Mouse (Mus musculus) neural tube, embryonic 13.5 days (tissue): ENCODE measurements around the gene Arhgef7. TPM values are rescaled to one million over a fixed set of nuclear protein-coding genes. Genes with fewer than 3 reads are reported as not detected.

Source experiments
- ATAC-seq: fragments of 200-750 bp; cut with Nextera tagmentation; 2 replicates; pipeline ENCODE4 v1.8.0; 2017; ENCODE audit warnings: low read depth, mild to moderate bottlenecking, moderate TSS enrichment, moderate library complexity
- H3K27ac ChIP-seq: fragments of 300-500 bp; sonication (generic); replicated peaks from 2 replicates; pipeline ENCODE4 v1.5.1; 2015; ENCODE audit warnings: moderate library complexity, mild to moderate bottlenecking, inconsistent platforms
- H3K27me3 ChIP-seq: fragments of 300-500 bp; sonication (generic); 2 replicates; pipeline ENCODE4 v1.6.1; 2015; ENCODE audit warnings: mild to moderate bottlenecking, inconsistent platforms
- H3K36me3 ChIP-seq: fragments of 300-500 bp; sonication (generic); 2 replicates; pipeline ENCODE4 v1.6.1; 2015; ENCODE audit warnings: mild to moderate bottlenecking, inconsistent platforms
- H3K4me1 ChIP-seq: fragments of 300-500 bp; sonication (generic); replicated peaks from 2 replicates; pipeline ENCODE4 v1.6.1; 2015; ENCODE audit warnings: inconsistent platforms
- H3K4me2 ChIP-seq: fragments of 300-500 bp; sonication (generic); 2 replicates; pipeline ENCODE4 v1.6.1; 2015; ENCODE audit warnings: inconsistent platforms, mild to moderate bottlenecking, moderate library complexity
- H3K4me3 ChIP-seq: fragments of 300-500 bp; sonication (generic); 2 replicates; pipeline ENCODE4 v1.5.1; 2015; ENCODE audit warnings: mild to moderate bottlenecking, inconsistent platforms
- H3K9ac ChIP-seq: fragments of 300-500 bp; sonication (generic); 2 replicates; pipeline ENCODE4 v1.6.1; 2015; ENCODE audit warnings: moderate library complexity, mild to moderate bottlenecking, inconsistent platforms
- H3K9me3 ChIP-seq: fragments of 300-500 bp; sonication (generic); 2 replicates; pipeline ENCODE4 v1.6.1; 2016; ENCODE audit warnings: inconsistent platforms
- WGBS: fragments of 180-500 bp; shearing (Covaris S2); methylation state at CpG from one replicate; pipeline ENCODE4 v1.1.7; 2015; 5-methylcytosine and 5-hydroxymethylcytosine counted together
- polyA plus RNA-seq: library from polyadenylated mRNA; unstranded; fragments of >200 nt; fragmentation: Nextera tagmentation; extraction: Ambion mirVana; gene quantifications from 2 replicates; pipeline ENCODE4 v1.2.1, GENCODE M21; 2015

Gene Arhgef7
- polyA plus RNA-seq, 1 experiment from 2014 or later, result 61.6 TPM

DNA sequence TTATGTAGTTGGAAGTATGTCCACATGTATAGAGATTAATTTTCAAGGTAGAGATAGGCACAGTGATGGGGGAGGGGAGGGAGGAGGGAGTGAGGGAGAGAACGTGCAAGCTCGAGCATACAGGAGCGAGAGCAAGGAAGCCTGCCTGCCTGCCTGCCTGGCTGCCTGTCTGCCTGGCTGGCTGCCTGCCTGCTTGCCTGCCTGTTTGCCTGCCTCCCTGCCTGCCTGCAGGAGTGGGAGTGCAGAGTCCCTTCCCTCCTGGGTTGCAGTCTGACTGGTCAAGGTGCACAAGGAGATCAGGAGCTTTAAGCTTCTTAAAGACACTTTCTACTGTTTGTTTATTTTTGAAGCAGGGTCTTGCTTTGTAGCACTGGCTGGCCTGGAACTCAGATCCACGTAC is 57.6 kb downstream of the Arhgef7 start:
- Histone ChIP-seq H3K36me3 (peaks cover 43% of the 10 kb centered on the region), H3K4me2 (no peak overlapping the region), H3K27ac (no peak overlapping the region), H3K4me3 (no peak overlapping the region), H3K9me3 (no peaks in the 10 kb centered on the region), H3K9ac (no peak overlapping the region), H3K4me1 (peaks cover 5% of the 10 kb centered on the region), H3K27me3 (no peaks in the 10 kb centered on the region)
- WGBS, result 49% methylated on average over 4 of the region's 4 CpGs
- no peak for ATAC-seq

DNA sequence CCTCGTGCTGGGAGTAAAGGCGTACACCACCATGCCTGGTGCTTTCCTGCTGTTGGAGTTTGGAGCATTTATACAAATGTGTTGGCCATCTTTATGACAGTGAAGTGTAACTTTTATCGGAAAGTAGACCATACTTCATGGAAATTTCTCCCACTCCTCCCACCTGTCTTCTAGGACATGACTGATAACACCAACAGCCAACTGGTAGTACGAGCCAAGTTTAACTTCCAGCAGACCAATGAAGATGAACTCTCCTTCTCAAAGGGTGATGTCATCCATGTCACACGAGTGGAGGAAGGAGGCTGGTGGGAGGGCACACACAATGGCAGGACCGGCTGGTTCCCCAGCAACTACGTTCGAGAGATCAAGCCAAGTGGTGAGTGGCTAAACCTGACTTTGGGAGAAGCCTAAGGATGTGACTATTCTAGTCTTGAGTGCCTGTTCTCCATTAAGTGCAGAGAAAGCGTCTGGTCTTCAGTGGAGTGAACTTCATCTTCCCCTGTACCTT is 58.1 kb downstream of the Arhgef7 start:
- Histone ChIP-seq H3K4me3 (no peak overlapping the region), H3K27ac (no peak overlapping the region), H3K4me1 (peaks cover 5% of the 10 kb centered on the region), H3K9ac (no peak overlapping the region), H3K4me2 (no peak overlapping the region), H3K27me3 (no peaks in the 10 kb centered on the region), H3K36me3 (peaks cover 44% of the 10 kb centered on the region), H3K9me3 (no peaks in the 10 kb centered on the region)
- WGBS, result 84% methylated on average over 9 of the region's 9 CpGs
- no peak for ATAC-seq

DNA sequence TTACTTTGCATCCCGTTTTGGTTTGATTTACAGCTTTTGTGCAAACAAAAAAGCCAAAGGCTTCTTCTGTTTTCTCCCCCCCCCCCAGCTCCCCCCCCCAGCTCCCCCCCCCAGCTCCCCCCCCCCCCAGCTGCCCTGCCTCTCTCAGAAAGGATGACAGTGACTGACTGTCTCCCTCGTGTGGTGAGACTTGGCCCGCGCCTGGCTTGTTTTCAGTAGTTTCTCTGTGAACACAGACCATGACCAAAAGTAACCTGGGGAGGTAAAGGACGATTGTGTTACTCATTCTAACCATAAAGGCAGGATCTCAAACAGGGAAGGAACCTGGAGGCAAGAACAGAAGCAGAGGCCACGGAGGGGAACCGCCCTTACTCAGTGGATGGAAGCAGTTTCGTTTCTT is 60.7 kb downstream of the Arhgef7 start:
- H3K4me3 ChIP-seq, result no peak overlapping the region
- H3K9me3 ChIP-seq, result no peaks in the 10 kb centered on the region
- WGBS, result 52% methylated on average over 8 of the region's 8 CpGs
- no peak overlapping the region for H3K27ac ChIP-seq
- peaks cover 5% of the 10 kb centered on the region for H3K4me1 ChIP-seq
- H3K27me3 ChIP-seq, result no peaks in the 10 kb centered on the region
- no peak overlapping the region for H3K4me2 ChIP-seq
- no peak overlapping the region for H3K9ac ChIP-seq
- no peak for ATAC-seq
- H3K36me3 ChIP-seq, result peaks cover 53% of the 10 kb centered on the region

DNA sequence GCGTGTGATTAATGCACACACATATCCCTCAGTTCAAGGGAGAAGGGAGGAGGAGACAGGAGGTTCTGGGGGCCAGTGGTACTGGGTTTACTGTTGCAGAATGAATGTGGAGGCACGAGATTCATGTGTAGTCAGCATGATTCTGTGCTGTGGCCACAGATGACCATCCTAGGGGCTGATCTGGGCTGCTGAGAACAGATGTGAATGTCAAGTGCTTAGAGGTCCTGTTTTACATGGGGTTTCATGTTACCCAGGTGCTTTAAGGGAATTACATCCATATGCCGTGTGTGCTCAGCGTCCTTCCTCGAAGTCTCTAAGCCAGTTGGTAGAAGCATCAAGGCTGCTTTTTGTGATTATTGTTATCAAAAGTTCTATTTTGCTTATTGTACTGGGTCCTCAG is 61.6 kb downstream of the Arhgef7 start:
- Histone ChIP-seq H3K36me3 (peaks cover 46% of the 10 kb centered on the region), H3K4me1 (peaks cover 5% of the 10 kb centered on the region), H3K9ac (no peak overlapping the region), H3K4me3 (no peak overlapping the region), H3K27me3 (no peaks in the 10 kb centered on the region), H3K27ac (no peak overlapping the region), H3K9me3 (no peaks in the 10 kb centered on the region), H3K4me2 (no peak overlapping the region)
- ATAC-seq, result no peak
- WGBS, result 87% methylated on average over 5 of the region's 5 CpGs

DNA sequence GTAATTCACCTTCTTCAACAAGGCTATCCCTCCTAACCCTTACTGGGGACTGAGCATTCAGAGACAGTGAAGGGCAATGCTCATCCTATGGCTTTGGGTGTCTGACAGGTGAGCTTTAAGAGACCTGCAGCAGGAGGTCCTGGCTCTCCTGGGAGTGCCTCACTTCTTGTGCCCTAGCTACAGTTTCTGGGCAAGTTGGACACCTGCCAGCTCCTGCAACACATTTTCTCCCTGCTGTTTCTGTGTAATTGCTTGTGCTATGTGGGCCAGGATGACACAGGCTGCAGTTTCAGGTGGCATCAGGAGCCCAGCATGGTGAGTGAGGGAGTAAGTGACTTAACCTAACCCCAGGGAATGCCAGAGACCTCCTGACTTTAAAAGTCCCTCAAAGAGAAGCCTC is 67.4 kb downstream of the Arhgef7 start:
- Histone ChIP-seq H3K36me3 (peaks cover 52% of the 10 kb centered on the region), H3K4me3 (no peak overlapping the region), H3K4me1 (peaks cover 19% of the 10 kb centered on the region), H3K27ac (no peak overlapping the region), H3K4me2 (no peak overlapping the region), H3K9ac (no peak overlapping the region), H3K9me3 (no peaks in the 10 kb centered on the region), H3K27me3 (no peaks in the 10 kb centered on the region)
- no peak for ATAC-seq

DNA sequence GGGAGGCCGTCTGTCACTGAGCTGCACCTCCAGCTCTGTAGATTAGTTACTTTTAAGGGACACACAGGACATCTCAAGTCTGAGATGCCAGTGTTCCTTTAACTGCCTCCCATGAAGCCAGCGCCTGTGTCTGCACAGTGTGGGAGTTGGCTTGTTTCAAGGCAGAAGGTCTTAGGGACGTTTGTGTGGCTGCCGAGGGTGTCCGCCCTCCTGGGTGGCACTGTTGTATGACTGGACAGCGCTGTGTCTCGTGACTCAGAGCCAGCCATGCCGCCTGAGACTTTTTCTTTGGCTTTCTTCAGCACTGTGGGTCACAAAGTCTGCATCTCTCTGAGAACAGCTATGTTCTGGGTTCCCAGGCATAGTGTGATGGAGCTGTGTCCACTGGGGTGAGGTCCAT is 69.6 kb downstream of the Arhgef7 start:
- Histone ChIP-seq H3K4me3 (no peak overlapping the region), H3K9me3 (no peaks in the 10 kb centered on the region), H3K4me1 (peaks cover 19% of the 10 kb centered on the region), H3K9ac (no peak overlapping the region), H3K36me3 (peaks cover 50% of the 10 kb centered on the region), H3K27ac (peak overlapping the region; percentile 57; the same call in 1 of the 2 replicates), H3K27me3 (no peaks in the 10 kb centered on the region), H3K4me2 (no peak overlapping the region)
- ATAC-seq, result peak; percentile 44; the same call in 1 of the 2 replicates
- 82% methylated on average over 8 of the region's 8 CpGs for WGBS

DNA sequence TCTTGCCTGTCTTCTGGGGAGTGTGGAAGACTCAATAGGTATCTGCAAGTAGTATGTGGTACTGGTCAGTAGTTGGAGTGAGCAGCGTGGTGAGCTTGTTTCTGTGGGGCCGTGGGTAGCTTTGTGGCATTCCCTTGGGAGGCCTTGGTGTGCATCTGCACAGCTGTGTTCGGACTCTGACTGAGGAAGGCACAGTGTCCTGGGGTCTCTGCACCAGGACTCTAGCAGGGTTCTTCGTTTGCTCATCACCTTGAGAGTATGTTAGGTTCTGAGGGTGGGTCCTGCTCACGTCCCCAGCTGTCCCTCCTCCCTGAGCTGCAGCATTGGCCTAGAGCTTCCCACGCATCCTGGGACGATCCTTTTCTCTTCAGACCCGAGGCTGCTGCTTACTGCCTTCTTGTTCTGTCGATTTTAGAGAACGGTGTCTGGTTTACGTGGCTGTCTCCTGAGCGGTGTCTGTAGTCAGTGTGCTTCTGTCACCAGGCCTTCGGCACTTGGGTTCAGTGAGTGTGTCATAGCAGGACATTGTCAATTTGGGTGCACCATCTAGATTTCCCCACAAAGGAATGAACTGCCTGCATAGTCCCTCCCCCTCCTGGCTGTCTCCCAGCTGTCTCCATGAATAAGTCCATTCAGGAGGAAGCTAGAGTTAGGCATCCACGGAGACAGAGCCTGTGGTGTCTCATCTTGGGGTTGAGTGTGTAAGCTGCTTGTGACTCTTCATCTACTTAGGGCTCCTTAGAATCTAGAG is 70.4 kb downstream of the Arhgef7 start:
- Histone ChIP-seq H3K4me3 (no peak overlapping the region), H3K36me3 (peaks cover 49% of the 10 kb centered on the region), H3K9me3 (no peaks in the 10 kb centered on the region), H3K27ac (peak overlapping the region; percentile 57), H3K4me2 (no peak overlapping the region), H3K4me1 (peaks cover 19% of the 10 kb centered on the region), H3K9ac (no peak overlapping the region), H3K27me3 (no peaks in the 10 kb centered on the region)
- WGBS, result 64% methylated on average over 14 of the region's 14 CpGs
- peak; percentile 47; the same call in 1 of the 2 replicates for ATAC-seq

DNA sequence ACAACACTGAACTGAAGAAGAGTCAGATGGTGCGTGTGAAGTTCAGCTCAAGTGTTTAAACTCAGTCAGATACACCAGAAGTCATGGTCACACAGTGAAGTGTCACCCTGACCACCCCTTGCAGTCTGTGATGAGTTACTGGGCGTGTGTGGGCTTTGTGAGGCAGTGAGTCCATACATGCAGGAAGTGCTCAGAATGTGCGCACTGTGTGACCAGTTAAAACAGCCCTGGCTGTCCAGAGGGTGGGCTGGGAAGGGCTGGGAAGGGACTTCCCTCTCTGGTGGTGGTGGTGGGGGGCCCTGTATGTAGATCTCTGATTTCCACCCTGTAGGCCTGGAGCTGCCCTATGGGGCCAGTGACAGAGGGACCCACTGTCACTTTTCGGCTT is 71.0 kb downstream of the Arhgef7 start:
- no peak overlapping the region for H3K4me3 ChIP-seq
- no peaks in the 10 kb centered on the region for H3K9me3 ChIP-seq
- WGBS, result 81% methylated on average over 4 of the region's 4 CpGs
- no peaks in the 10 kb centered on the region for H3K27me3 ChIP-seq
- H3K36me3 ChIP-seq, result peaks cover 45% of the 10 kb centered on the region
- ATAC-seq, result peak; percentile 26; the same call in 1 of the 2 replicates
- no peak overlapping the region for H3K9ac ChIP-seq
- peaks cover 19% of the 10 kb centered on the region for H3K4me1 ChIP-seq
- no peak overlapping the region for H3K4me2 ChIP-seq
- peak overlapping the region; percentile 57 for H3K27ac ChIP-seq

DNA sequence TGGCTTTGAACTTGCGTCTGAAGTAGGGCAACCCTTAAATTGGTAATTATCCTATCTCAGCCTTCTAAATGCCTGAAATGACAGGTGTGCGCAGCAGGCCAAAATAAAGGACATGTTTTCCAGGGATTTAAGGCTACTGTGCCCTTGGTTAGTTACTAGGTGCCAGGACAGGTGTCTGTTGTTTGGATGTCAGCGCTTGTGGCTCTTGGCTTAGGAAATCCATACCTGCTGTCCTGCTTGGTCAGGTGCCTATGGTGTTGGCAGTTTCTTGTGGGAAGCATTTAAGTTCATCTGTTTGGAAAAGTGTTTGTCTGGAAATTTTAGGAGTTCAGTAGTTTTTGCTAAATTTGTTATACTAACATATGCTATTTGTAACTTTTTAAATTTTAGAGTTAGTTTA is 71.6 kb downstream of the Arhgef7 start:
- Histone ChIP-seq H3K27ac (no peak overlapping the region), H3K9ac (no peak overlapping the region), H3K4me1 (peaks cover 19% of the 10 kb centered on the region), H3K4me3 (no peak overlapping the region), H3K27me3 (no peaks in the 10 kb centered on the region), H3K4me2 (no peak overlapping the region), H3K9me3 (no peaks in the 10 kb centered on the region), H3K36me3 (peaks cover 48% of the 10 kb centered on the region)
- ATAC-seq, result no peak
- 94% methylated on average over 3 of the region's 3 CpGs for WGBS

DNA sequence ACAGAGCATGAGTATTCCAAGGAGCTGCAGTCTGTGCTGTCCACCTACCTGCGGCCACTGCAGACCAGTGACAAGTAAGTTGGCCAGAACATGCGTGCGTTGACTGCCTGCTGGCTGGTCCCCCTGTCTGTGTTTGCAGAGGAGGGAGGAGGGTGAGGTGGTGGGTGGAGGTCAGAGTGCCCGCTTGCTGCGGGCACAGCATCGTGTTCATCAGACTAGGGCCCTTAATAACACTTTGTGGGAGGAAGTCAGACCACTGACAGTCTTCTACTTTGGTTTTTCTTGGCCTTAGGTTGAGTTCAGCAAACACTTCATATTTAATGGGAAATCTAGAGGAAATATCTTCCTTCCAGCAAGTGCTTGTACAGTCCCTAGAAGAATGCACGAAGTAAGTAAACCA is 73.0 kb downstream of the Arhgef7 start:
- H3K4me2 ChIP-seq, result no peak overlapping the region
- no peak overlapping the region for H3K27ac ChIP-seq
- peaks cover 61% of the 10 kb centered on the region for H3K36me3 ChIP-seq
- H3K4me1 ChIP-seq, result peaks cover 19% of the 10 kb centered on the region
- ATAC-seq, result no peak
- no peak overlapping the region for H3K9ac ChIP-seq
- WGBS, result 86% methylated on average over 7 of the region's 7 CpGs
- H3K27me3 ChIP-seq, result no peaks in the 10 kb centered on the region
- no peak overlapping the region for H3K4me3 ChIP-seq
- H3K9me3 ChIP-seq, result no peaks in the 10 kb centered on the region

DNA sequence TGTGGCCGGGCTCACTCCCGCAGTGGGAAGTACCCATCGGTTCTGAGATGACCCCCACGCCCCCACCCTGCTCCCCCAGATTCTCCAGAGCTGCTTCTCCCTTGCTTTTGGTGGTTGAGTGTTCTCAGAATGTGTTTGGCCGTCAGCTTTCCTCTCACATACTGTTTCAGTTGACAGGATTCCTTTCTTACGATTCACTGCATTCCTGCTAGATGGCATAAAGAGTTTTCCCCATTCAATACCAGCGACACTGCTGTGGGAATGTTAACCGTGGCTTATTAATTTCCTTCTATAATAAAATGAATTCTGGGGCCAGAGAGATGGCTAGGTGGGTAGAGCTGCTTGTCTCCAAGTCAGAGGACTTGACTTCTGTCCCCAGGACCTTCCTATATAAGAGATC is 74.0 kb downstream of the Arhgef7 start:
- H3K27ac ChIP-seq, result no peak overlapping the region
- H3K36me3 ChIP-seq, result peaks cover 62% of the 10 kb centered on the region
- no peaks in the 10 kb centered on the region for H3K9me3 ChIP-seq
- no peak for ATAC-seq
- H3K4me1 ChIP-seq, result peaks cover 26% of the 10 kb centered on the region
- H3K4me2 ChIP-seq, result no peak overlapping the region
- no peak overlapping the region for H3K4me3 ChIP-seq
- 68% methylated on average over 8 of the region's 8 CpGs for WGBS
- no peak overlapping the region for H3K9ac ChIP-seq
- no peaks in the 10 kb centered on the region for H3K27me3 ChIP-seq

DNA sequence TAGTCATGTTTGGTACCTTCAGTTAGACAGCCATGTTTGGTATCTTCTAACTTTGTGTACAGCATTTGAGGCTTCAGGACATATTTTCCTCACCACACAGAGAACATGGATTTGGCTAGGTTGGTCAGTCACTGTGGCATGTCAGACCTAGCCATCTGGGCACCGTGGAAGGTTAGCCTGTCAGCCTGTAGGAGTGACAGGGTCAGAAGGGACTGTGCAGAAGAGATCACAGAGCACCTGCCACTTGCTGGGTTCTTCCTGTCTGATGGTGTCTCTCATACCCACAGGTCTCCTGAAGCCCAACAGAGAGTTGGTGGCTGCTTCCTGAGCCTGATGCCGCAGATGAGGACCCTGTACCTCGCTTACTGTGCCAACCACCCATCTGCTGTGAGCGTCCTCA is 77.4 kb downstream of the Arhgef7 start:
- Histone ChIP-seq H3K27ac (no peak overlapping the region), H3K4me3 (no peak overlapping the region), H3K27me3 (no peaks in the 10 kb centered on the region), H3K9ac (no peak overlapping the region), H3K9me3 (no peaks in the 10 kb centered on the region), H3K4me2 (no peak overlapping the region), H3K36me3 (peaks cover 83% of the 10 kb centered on the region), H3K4me1 (peaks cover 7% of the 10 kb centered on the region)
- no peak for ATAC-seq
- WGBS, result 97% methylated on average over 4 of the region's 4 CpGs

DNA sequence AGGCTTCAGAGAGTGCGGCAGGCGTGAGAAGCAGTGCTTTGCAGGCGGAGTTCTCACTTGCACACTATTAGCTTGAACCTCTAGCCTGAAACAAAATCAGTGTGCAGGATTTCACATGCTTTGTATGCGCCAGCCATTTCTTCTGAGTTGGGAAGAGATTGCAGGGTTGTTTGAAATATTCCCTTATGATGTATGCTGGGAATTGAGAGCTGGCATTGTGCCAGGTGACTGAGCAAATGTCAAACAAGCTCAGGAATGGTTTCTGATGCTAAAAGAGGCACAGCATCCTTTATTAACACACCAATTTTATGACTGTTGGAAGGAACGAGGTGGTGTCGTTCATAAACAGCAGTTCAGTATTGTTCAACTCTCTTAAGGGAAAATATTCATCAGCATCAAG is 78.7 kb downstream of the Arhgef7 start:
- H3K9me3 ChIP-seq, result no peaks in the 10 kb centered on the region
- H3K4me1 ChIP-seq, result peaks cover 7% of the 10 kb centered on the region
- H3K4me2 ChIP-seq, result no peak overlapping the region
- no peak overlapping the region for H3K4me3 ChIP-seq
- H3K27ac ChIP-seq, result no peak overlapping the region; the same call in 1 of the 2 replicates
- no peaks in the 10 kb centered on the region for H3K27me3 ChIP-seq
- no peak for ATAC-seq
- no peak overlapping the region for H3K9ac ChIP-seq
- peaks cover 88% of the 10 kb centered on the region for H3K36me3 ChIP-seq
- 81% methylated on average over 6 of the region's 6 CpGs for WGBS
